Mouse (Mus musculus) naive thymus-derived CD4-positive, alpha-beta T cell, adult 2 months (primary cell): Measurements from ENCODE around the gene Olfr617.
"Not testable (repeated sequence)": the region's sequence is repeated elsewhere in the genome, so short reads cannot be mapped to it uniquely, and the experiment has no call there.

Source experiments
- DNase-seq: peaks from one replicate; pipeline ENCODE4 v3.0.0-alpha.2; 2011; ENCODE audit warnings: low read depth

The Olfr617 gene

GRCm38 (mm10) chr7:103572761-103573160 lies at the start of gene Olfr617:
Olfr617 (plus strand) TSS chr7:103573061.
- no peak for DNase-seq

GRCm38 (mm10) chr7:103542617-103543016 lies 30.2 kb upstream of the Olfr617 start, which contains the start of gene Olfr612:
Olfr612 (minus strand) TSS chr7:103542717.
- DNase-seq = not testable (repeated sequence)

GRCm38 (mm10) chr7:103547774-103548173 lies 25.1 kb upstream of the Olfr617 start, which contains the start of gene Olfr613:
Olfr613 (plus strand) TSS chr7:103548074.
- no peak for DNase-seq

- DNase-seq = no peak
These were observed 17.1 kb upstream of the Olfr617 start, which contains the start of gene Olfr615 for GRCm38 (mm10) chr7:103555779-103556178. Olfr615 (plus strand) TSS chr7:103556079.

GRCm38 (mm10) chr7:103569043-103569442 lies 3.8 kb upstream of the Olfr617 start, which contains the start of gene Olfr616:
Olfr616 (minus strand) TSS chr7:103569143.
- no peak for DNase-seq

- no peak for DNase-seq
These were observed 16.9 kb downstream of the Olfr617 start, which contains the start of gene Olfr618 for GRCm38 (mm10) chr7:103589803-103590202. Olfr618 (plus strand) TSS chr7:103590103.

- no peak for DNase-seq
These were observed 27.4 kb downstream of the Olfr617 start, which contains the start of gene Olfr619 for GRCm38 (mm10) chr7:103600275-103600674. Olfr619 (plus strand) TSS chr7:103600575.

- DNase-seq = no peak
These were observed 34.6 kb downstream of the Olfr617 start for GRCm38 (mm10) chr7:103607425-103607824.

- DNase-seq = no peak
These were observed 39.6 kb downstream of the Olfr617 start, which contains the start of gene Olfr620 for GRCm38 (mm10) chr7:103612434-103612833. Olfr620 (minus strand) TSS chr7:103612534.
